Mouse (Mus musculus) hematopoietic stem cell, adult 5-6 weeks (primary cell): Measurements from ENCODE around the gene Cxcl5. TPM values are rescaled to one million over a fixed set of nuclear protein-coding genes. Genes with fewer than 3 reads are reported as not detected.

Experiments used
- total RNA-seq: library from RNA; stranded (forward); fragments of 172-1452, 232-1000 nt; gene quantifications from 2 replicates; pipeline ENCODE4 v1.2.3, GENCODE M21; 2017

Gene Cxcl5
- total RNA-seq, 1 experiment from 2014 or later, result not detected

Other genes with a start within 250 kb of the Cxcl5 start
- gene Afm, start 240.4 kb upstream of the Cxcl5 start, total RNA-seq, result 0.15 and 0.25 TPM in 2 replicates
- gene 5830473C10Rik, start 198.3 kb upstream of the Cxcl5 start, total RNA-seq, result not detected in 2 replicates
- 2.0 and 5.3 TPM in 2 replicates for gene Rassf6, start 118.7 kb upstream of the Cxcl5 start, total RNA-seq
- gene Ppbp, start 9.2 kb downstream of the Cxcl5 start, total RNA-seq, result 0.75 and 5.4 TPM in 2 replicates
- gene Pf4, start 13.1 kb downstream of the Cxcl5 start, total RNA-seq, result 41.8 and 64.8 TPM in 2 replicates
- gene Cxcl3, start 26.7 kb downstream of the Cxcl5 start, total RNA-seq, result 0.69 TPM in 1 of 2 replicates, not detected in the other
- 0.13 TPM in 1 of 2 replicates, not detected in the other for gene Cxcl15, start 35.2 kb downstream of the Cxcl5 start, total RNA-seq
- not detected in 2 replicates for gene Cxcl1, start 131.9 kb downstream of the Cxcl5 start, total RNA-seq
- 59.1 and 228 TPM in 2 replicates for gene Cxcl2, start 144.5 kb downstream of the Cxcl5 start, total RNA-seq
- 25.7 and 26.4 TPM in 2 replicates for gene Mthfd2l, start 171.8 kb downstream of the Cxcl5 start, total RNA-seq